Mouse (Mus musculus) naive thymus-derived CD4-positive, alpha-beta T cell, adult 2 months (primary cell): ENCODE results near the gene Clasp1.

Experiments
- DNase-seq: peaks from one replicate; pipeline ENCODE4 v3.0.0-alpha.2; 2011; ENCODE audit warnings: low read depth

Clasp1 gene

DNA sequence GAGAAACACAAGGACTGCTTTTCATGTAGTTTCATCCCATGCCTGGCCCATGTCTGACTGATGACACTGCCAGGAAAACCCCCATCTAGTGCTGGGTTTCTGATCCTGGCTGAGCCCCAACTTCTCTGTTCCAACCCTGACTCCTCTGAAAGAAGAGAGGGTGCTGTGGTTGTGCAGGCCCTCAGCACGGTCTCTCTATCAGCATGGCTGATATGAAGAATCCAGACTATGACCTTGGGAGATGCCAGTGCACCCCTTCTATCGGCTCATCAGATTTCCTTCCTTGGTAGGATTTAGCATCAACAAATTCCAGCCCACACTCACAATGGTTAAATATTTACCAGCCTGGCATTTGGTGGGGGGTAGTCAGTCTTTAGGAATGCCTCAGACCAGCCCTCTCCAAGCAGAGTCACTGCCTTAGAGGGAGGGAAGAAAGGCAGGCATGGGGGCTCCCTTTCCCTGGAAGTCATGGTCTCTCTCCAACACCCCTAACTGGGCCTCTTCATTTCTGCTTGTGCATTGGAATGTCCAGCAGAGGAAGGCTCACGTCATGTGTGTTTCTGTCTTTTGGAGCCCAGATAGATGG, 272.1 kb downstream of the Clasp1 start:
- no peak for DNase-seq
